Mouse (Mus musculus): ENCODE measurements at regions not wholly inside any gene's neighbourhood (a gene's known extent, or its start where the extent isn't known, plus 50 kb on each side); places are given as distances from the start of the nearest gene placed in this dataset.
"Not testable (repeated sequence)": the region's sequence is repeated elsewhere in the genome, so short reads cannot be mapped to it uniquely, and the experiment has no call there.

DNA sequence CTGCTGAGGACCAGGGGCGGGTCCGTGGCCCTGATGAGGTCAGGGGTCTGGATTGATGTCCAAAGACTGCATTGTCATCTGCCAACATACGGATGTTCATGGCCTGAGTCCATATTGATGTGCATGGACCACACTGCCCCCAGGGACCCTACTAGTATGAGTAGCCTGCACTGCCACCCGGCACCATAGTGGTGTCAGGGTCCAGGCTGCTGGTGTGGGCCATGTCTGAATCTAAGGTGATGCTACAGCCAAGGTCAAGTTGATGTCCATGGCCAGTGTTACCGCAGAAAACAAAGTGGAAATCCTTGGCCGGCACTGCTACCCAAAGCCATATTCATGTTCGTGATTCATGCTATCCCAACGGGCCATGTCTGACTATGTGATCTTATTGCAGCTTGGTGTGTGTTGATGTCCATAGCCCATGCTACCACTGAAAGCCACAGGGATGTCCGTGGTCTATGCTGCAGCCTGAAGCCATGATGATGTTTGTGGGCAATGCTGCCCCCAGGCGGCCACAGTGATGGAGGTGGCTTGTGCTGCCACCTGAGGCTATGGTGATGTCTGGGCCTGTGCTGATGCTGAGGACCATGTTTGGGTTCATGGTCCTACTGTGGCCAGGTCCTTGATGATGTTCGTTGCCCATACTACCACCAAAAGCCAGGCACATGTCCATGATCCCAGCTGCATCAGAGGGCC lies 130.5 kb downstream of the Iqub start:
- H3K4me2 ChIP-seq (replicated peaks), result no peak overlapping the region
- H3K27ac ChIP-seq (replicated peaks), result no peak overlapping the region
- no peaks in the 10 kb centered on the region for H3K27me3 ChIP-seq
- ATAC-seq (replicated peaks), result no peak
- H3K9ac ChIP-seq (replicated peaks), result no peak overlapping the region
- no peaks in the 10 kb centered on the region for H3K4me1 ChIP-seq
- H3K36me3 ChIP-seq, result no peaks in the 10 kb centered on the region
- 86% methylated on average over 11 of the region's 11 CpGs for WGBS
- no peak overlapping the region for H3K4me3 ChIP-seq
- H3K9me3 ChIP-seq, result no peaks in the 10 kb centered on the region

DNA sequence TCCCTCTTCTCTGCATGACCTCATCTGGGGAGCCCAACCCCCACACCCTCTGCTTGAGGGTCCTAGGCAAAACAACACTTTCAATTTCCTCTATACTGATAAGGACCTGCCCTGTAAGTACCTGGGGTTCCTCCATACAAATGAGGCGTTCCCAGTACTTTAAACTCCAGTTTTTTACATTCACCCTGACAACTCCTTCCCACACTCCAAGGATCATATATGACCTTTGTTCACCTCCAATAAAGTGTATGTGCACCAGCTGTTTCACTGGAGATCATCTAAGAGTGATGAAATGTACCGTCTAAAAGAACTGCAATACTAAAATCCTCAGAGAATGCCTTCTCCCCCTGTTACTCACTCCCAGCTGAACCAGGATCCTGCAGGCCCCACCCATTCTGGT lies 135.0 kb downstream of the Iqub start:
- Histone ChIP-seq H3K27ac (replicated peaks) (no peak overlapping the region), H3K9ac (replicated peaks) (no peak overlapping the region), H3K4me1 (no peaks in the 10 kb centered on the region), H3K4me3 (no peak overlapping the region), H3K9me3 (no peaks in the 10 kb centered on the region), H3K27me3 (no peaks in the 10 kb centered on the region), H3K36me3 (no peaks in the 10 kb centered on the region), H3K4me2 (replicated peaks) (no peak overlapping the region)
- 87% methylated on average over 2 of the region's 2 CpGs for WGBS
- no peak for ATAC-seq (replicated peaks)

DNA sequence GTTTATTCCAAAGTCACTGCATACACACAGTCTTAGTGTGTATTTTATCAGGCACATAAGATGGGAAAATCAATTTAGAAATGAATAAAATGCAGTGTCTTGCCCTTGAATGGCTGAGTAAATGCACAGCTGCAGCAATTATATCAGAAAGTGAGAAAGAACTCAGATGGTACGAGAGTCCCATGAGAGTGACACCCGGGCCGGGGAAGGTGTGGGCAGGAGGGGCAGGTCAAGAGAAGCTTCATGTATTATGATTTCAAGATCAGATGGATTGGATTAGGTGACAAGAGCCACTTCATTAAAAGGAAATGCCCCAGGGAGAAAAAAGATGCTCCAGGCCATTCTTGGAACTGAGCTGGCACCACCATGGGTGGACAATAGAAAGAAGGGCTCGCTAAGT lies 138.1 kb downstream of the Iqub start:
- 73% methylated on average over 4 of the region's 4 CpGs for WGBS
- H3K27ac ChIP-seq (replicated peaks), result no peak overlapping the region
- ATAC-seq (replicated peaks), result no peak
- no peaks in the 10 kb centered on the region for H3K9me3 ChIP-seq
- H3K9ac ChIP-seq (replicated peaks), result no peak overlapping the region
- H3K27me3 ChIP-seq, result no peaks in the 10 kb centered on the region
- no peaks in the 10 kb centered on the region for H3K36me3 ChIP-seq
- no peaks in the 10 kb centered on the region for H3K4me1 ChIP-seq
- no peak overlapping the region for H3K4me2 ChIP-seq (replicated peaks)
- no peak overlapping the region for H3K4me3 ChIP-seq

DNA sequence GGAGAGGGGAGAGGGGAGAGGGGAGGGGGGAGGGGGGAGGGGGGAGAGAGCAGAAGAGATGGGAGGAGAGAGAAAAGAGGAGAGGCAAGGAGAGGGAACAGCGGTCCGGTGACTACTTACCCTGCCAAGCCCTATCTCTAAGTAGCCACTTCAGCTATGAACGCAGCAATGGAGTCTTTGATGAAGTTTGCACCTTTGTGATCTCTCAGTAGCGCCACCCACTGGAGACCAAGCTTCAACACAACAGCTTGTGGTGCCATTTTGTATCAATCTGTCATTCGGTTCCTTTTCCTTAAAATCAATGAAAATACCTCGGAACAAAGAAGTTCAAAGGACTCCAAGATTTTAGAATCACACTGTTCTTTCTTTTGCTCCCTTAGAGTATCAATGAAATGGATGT lies 141.7 kb downstream of the Iqub start:
- 86% methylated on average over 6 of the region's 6 CpGs for WGBS
- Histone ChIP-seq H3K27me3 (no peaks in the 10 kb centered on the region), H3K27ac (replicated peaks) (no peak overlapping the region), H3K9ac (replicated peaks) (no peak overlapping the region), H3K9me3 (no peaks in the 10 kb centered on the region), H3K4me3 (no peak overlapping the region), H3K4me2 (replicated peaks) (no peak overlapping the region), H3K4me1 (no peaks in the 10 kb centered on the region), H3K36me3 (no peaks in the 10 kb centered on the region)
- no peak for ATAC-seq (replicated peaks)

DNA sequence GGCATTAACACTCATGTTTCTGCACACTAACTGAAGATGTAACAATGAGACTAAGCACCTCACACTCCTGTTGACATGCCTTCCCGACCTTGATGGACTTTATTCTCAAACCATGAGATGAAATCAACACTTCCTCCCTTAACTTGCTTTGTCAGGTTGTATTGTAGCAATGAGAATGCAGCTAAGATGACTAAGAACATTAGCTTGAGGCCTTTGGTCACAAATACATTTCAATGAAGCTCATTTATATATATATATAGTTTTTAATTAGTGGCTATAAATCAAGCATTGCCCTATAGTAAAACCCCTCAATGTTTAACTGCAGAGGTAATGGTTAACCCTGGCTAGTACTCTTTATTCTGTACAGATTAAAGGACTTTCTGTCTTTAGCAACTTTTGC lies 143.2 kb downstream of the Iqub start:
- H3K4me1 ChIP-seq, result no peaks in the 10 kb centered on the region
- H3K27me3 ChIP-seq, result no peaks in the 10 kb centered on the region
- WGBS, result 64% methylated on average over 1 of the region's 1 CpGs
- no peak overlapping the region for H3K4me2 ChIP-seq (replicated peaks)
- no peaks in the 10 kb centered on the region for H3K9me3 ChIP-seq
- no peak for ATAC-seq (replicated peaks)
- no peak overlapping the region for H3K4me3 ChIP-seq
- H3K9ac ChIP-seq (replicated peaks), result no peak overlapping the region
- no peak overlapping the region for H3K27ac ChIP-seq (replicated peaks)
- no peaks in the 10 kb centered on the region for H3K36me3 ChIP-seq

DNA sequence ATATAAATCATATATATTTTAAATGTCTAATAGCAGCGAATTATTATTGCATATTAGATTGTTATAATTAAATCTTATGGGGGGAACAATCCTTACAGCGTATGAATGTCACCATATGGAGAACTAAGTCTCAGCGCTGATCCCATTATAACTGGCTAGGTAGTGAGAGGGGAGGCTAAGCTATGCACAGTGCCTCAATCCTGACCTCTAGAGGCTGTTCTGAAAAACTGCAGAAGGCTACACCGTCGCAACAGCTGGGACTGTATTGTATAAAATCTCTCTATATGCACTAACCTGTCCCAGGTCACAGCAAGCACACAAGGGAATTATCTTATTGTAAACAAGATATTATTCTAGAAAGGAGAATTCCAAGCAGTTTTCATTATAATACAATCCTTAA lies 164.0 kb downstream of the Iqub start:
- WGBS, result 15% methylated on average over 5 of the region's 5 CpGs
- no peaks in the 10 kb centered on the region for H3K36me3 ChIP-seq
- peak; percentile 97 for ATAC-seq (replicated peaks)

DNA sequence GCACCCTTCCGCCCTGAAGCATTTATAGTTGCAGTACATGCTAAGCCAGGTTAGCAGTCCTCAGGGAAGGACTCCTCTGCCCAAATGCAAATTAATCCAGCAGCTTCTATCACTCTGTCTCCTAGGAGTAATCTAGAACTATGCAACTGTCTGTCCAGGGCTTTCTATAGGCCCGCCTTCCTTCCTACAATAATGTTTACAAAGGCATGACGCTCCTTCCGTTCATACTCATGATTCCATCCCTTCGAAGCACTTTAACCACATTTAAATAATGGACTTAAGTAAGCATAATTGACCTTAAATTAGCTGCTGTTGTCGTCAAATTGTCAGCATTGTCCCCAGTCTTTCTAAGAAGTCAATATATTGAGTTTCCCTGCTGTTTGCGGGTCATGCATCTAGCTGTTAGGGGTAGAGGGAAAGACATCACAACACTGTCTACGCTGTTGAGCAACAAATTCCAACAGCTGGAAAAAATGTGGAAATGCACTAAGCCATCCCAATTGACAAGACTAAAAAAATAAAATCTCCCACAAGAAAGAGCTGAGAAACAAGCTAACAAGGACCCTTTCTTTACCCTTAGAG lies 166.3 kb downstream of the Iqub start:
- Histone ChIP-seq H3K27me3 (no peaks in the 10 kb centered on the region), H3K4me3 (no peak overlapping the region), H3K9me3 (no peaks in the 10 kb centered on the region), H3K9ac (replicated peaks) (no peak overlapping the region), H3K4me2 (replicated peaks) (no peak overlapping the region), H3K4me1 (no peaks in the 10 kb centered on the region), H3K36me3 (no peaks in the 10 kb centered on the region), H3K27ac (replicated peaks) (no peak overlapping the region)
- 63% methylated on average over 8 of the region's 8 CpGs for WGBS
- ATAC-seq (replicated peaks), result 0 out of 2 replicates have a peak, but pooled peaks have one; percentile 17

More for the DNA sequence above, 164.0 kb downstream of the Iqub start:
- Histone ChIP-seq H3K27ac (replicated peaks) (no peak overlapping the region), H3K4me2 (replicated peaks) (no peak overlapping the region), H3K9me3 (no peaks in the 10 kb centered on the region), H3K9ac (replicated peaks) (no peak overlapping the region), H3K4me1 (no peaks in the 10 kb centered on the region), H3K27me3 (no peaks in the 10 kb centered on the region), H3K4me3 (no peak overlapping the region)

DNA sequence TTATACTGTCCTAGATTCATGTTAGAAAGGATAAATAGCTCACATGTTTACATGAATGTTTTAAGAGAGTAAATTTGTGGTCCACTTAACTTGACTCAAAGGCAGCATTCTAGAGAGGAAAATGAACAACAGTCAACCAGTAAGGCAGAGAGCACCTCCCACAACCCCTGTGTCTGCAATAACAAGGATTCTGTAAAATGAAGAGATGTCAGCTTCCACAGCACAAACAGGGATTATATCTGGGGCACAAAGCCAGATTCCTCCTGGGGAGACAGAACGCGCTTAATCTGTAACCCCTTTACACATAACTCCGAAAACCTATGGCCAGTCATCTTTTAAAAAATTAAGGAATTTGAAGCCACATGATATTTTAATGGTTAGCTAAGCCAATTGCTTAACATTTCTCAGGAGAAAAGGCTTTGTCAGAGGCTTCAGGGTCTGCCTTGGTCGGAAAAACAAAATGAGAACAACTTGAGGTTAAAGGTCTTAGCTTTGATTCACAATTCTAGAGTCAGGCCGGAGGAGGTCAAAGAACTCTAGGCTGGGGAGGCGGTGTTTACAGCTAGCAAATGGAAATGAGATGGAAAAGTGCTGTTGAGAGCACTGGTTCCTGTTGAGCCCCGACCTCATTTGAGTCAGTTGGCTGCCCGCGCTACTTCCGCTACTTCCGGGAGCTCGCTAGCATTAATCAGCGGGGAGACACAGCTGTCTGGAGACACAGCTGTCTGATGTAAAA lies 167.0 kb downstream of the Iqub start:
- no peak overlapping the region for H3K27ac ChIP-seq (replicated peaks)
- H3K36me3 ChIP-seq, result no peaks in the 10 kb centered on the region
- ATAC-seq (replicated peaks), result 0 out of 2 replicates have a peak, but pooled peaks have one; percentile 26
- WGBS, result 62% methylated on average over 13 of the region's 13 CpGs
- H3K9me3 ChIP-seq, result no peaks in the 10 kb centered on the region
- H3K27me3 ChIP-seq, result no peaks in the 10 kb centered on the region
- no peaks in the 10 kb centered on the region for H3K4me1 ChIP-seq
- no peak overlapping the region for H3K4me2 ChIP-seq (replicated peaks)
- no peak overlapping the region for H3K9ac ChIP-seq (replicated peaks)
- H3K4me3 ChIP-seq, result no peak overlapping the region

DNA sequence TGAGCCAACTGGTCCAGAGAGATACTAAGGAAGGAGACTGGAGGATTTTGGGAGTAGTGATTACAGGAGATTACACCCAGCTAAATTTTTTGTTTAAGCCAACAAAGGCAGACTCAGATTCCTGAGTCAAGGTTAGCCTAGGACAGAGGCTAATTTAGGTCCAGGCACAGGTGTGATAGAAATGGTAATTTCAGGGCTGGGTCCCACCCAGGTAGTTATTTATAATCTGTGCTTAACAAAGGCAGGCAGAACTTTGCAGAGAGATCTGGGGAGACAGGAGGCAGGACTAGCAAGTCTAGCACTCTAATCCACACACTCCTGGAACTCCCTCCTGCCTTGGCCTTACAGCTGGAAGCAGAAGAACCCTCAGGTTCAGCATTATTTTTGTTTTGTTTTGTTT lies 172.4 kb downstream of the Iqub start:
- Histone ChIP-seq H3K36me3 (no peaks in the 10 kb centered on the region), H3K27ac (replicated peaks) (no peak overlapping the region), H3K4me3 (no peak overlapping the region), H3K4me2 (replicated peaks) (no peak overlapping the region), H3K27me3 (no peaks in the 10 kb centered on the region), H3K9me3 (no peaks in the 10 kb centered on the region), H3K9ac (replicated peaks) (no peak overlapping the region), H3K4me1 (no peaks in the 10 kb centered on the region)
- ATAC-seq (replicated peaks), result no peak

DNA sequence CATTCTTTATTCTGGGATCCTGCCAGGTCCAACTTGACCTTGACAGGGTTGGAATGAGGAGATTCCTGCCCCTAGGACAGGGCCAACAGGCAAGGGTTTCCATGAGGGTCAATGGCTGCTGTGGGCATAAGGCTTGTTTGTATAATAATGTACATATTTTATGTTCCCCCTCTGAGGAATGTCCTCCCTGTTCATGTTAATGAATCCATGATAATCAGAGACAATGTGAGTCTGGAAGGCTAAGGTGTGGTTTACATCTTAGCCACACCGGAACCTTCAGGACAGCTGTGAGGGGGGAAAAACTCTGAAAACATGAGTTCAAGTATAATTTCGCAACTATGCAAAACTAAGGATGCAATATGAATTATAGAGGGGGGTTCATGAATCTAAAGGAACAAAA lies 172.8 kb downstream of the Iqub start:
- Histone ChIP-seq H3K4me2 (replicated peaks) (no peak overlapping the region), H3K9ac (replicated peaks) (no peak overlapping the region), H3K9me3 (no peaks in the 10 kb centered on the region), H3K4me1 (no peaks in the 10 kb centered on the region), H3K4me3 (no peak overlapping the region), H3K27me3 (no peaks in the 10 kb centered on the region), H3K27ac (replicated peaks) (no peak overlapping the region), H3K36me3 (no peaks in the 10 kb centered on the region)
- 95% methylated on average over 2 of the region's 2 CpGs for WGBS
- ATAC-seq (replicated peaks), result no peak

DNA sequence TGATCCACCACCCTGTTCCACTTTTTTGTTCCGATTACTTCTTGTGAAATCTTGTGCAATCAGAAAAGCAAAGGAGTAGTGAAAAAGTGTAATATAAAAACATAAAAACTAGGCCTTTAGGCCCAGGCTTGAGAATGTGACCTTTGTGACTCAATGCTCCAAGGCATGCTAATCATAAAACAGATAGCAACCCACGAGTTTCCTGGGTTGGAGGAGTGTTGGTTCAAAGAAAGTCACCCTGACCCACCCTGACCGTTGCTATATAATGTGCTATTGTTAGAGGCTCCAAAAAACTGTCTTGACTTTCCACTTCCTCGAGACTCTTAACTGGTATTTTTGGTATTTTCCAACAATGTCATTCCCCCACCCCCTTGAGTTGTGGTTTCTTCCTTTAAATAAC lies 172.2 kb upstream of the Slc13a1 start:
- WGBS, result 88% methylated on average over 4 of the region's 4 CpGs
- not testable (repeated sequence) for H3K4me1 ChIP-seq; ATAC-seq (replicated peaks); H3K4me3 ChIP-seq; H3K36me3 ChIP-seq; H3K4me2 ChIP-seq (replicated peaks); H3K9me3 ChIP-seq; H3K27me3 ChIP-seq; H3K9ac ChIP-seq (replicated peaks); H3K27ac ChIP-seq (replicated peaks)

DNA sequence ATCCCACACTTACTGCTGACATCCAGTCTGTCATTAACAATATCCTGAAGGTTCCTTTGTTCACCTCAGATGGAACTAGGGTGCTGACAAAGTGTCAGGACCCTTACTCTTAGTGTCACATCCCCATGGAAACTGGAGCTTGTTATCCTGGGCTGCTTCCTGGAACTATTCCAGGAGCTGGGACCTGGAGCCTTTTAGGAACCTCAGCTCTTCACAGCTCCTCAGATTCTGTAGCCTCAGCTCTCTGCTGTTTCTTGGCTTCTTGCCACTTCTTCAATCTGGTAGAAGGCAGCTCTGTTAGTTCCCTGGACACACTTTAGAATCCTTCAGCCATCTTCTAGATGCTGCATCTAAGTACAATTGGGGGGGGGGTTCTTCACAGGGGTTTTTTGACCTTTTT lies 157.3 kb upstream of the Slc13a1 start:
- no peaks in the 10 kb centered on the region for H3K27me3 ChIP-seq
- peak; percentile 79; the same call in 1 of the 2 replicates for ATAC-seq (replicated peaks)
- H3K27ac ChIP-seq (replicated peaks), result no peak overlapping the region
- H3K36me3 ChIP-seq, result no peaks in the 10 kb centered on the region
- no peak overlapping the region for H3K4me2 ChIP-seq (replicated peaks)
- H3K4me1 ChIP-seq, result no peaks in the 10 kb centered on the region
- no peak overlapping the region for H3K9ac ChIP-seq (replicated peaks)
- no peak overlapping the region for H3K4me3 ChIP-seq
- no peaks in the 10 kb centered on the region for H3K9me3 ChIP-seq

All from forebrain, embryonic 15.5 days (tissue).